Mouse (Mus musculus): ENCODE measurements around the gene Ttc39b. TPM values are rescaled to one million over a fixed set of nuclear protein-coding genes. Genes with fewer than 3 reads are reported as not detected.
A peak's percentile ranks its signal among the peaks of the same experiment; 100 is the strongest.

Gene Ttc39b
- total and polyA plus RNA-seq, 3 experiments, result 11.3 to 109 (median 21.1) TPM

- Histone ChIP-seq H3K9me3 (replicated peaks; ENCODE audit: insufficient read depth, low read length) (no peaks in the 10 kb centered on the region), H3K27ac (ENCODE audit: control insufficient read depth, low read depth, low read length) (no peak overlapping the region), H3K27me3 (ENCODE audit: control insufficient read depth in 1 of 2, insufficient read depth in 2 of 2, low read length in 2 of 2) (no peaks in the 10 kb centered on the region), H3K79me2 (ENCODE audit: control insufficient read depth, insufficient read depth, low read length, poor library complexity) (no peaks in the 10 kb centered on the region; the same call in 1 of the 2 replicates), H3K36me3 (ENCODE audit: control insufficient read depth in 1 of 2, insufficient read depth in 2 of 2, low read length in 2 of 2) (peaks cover 0 to 5% of the 10 kb centered on the region in 2 experiments; a peak in 2 of 4 replicates), H3K9ac (ENCODE audit: control insufficient read depth, low read depth, low read length, poor library complexity, severe bottlenecking) (no peak overlapping the region), H3K4me1 (ENCODE audit: control insufficient read depth in 1 of 2, insufficient read depth in 2 of 2, low read length in 2 of 2) (peaks cover 0 to 4% of the 10 kb centered on the region in 2 experiments; a peak in 2 of 4 replicates), H3K4me3 (ENCODE audit: control insufficient read depth in 1 of 2, insufficient read depth in 1 of 2, low read depth in 2 of 2, low read length in 2 of 2) (no peak overlapping the region)
- TF ChIP-seq ZC3H11A (IDR thresholded peaks at IDR 0.05; ENCODE audit: low read depth, low read length) (no peak), POLR2AphosphoS5 (IDR thresholded peaks at IDR 0.05; ENCODE audit: borderline replicate concordance, low read depth, low read length) (no peak), RAD21 (IDR thresholded peaks at IDR 0.05; ENCODE audit: low read depth, low read length) (no peak), KAT2A (conservative IDR thresholded peaks at IDR 0.05; ENCODE audit: low read depth, low read length) (no peak), BHLHE40 (IDR thresholded peaks at IDR 0.05; ENCODE audit: borderline replicate concordance, low read depth, low read length) (no peak), CHD2 (IDR thresholded peaks at IDR 0.05; ENCODE audit: low read length) (no peak), CTCF (IDR thresholded peaks at IDR 0.05 in 2 of 3, conservative IDR thresholded peaks at IDR 0.05 in 1 of 3; ENCODE audit: control insufficient read depth in 1 of 3, insufficient read depth in 1 of 3, low read depth in 2 of 3, low read length in 3 of 3, poor library complexity in 1 of 3, severe bottlenecking in 1 of 3) (no peak), SIN3A (IDR thresholded peaks at IDR 0.05; ENCODE audit: low read length) (no peak), HCFC1 (IDR thresholded peaks at IDR 0.05; ENCODE audit: low read depth, low read length) (no peak), ELF1 (IDR thresholded peaks at IDR 0.05; ENCODE audit: low read depth, low read length) (no peak), ZKSCAN1 (IDR thresholded peaks at IDR 0.05; ENCODE audit: low read depth, low read length) (no peak), ZMIZ1 (IDR thresholded peaks at IDR 0.05; ENCODE audit: low read depth, low read length) (no peak), RCOR1 (IDR thresholded peaks at IDR 0.05; ENCODE audit: low read depth, low read length) (no peak), MAX (IDR thresholded peaks at IDR 0.05; ENCODE audit: low read length) (no peak), USF1 (IDR thresholded peaks at IDR 0.05; ENCODE audit: low read depth, low read length) (no peak), MYB (IDR thresholded peaks at IDR 0.05; ENCODE audit: low read depth, low read length) (no peak), UBTF (IDR thresholded peaks at IDR 0.05; ENCODE audit: borderline replicate concordance, insufficient read depth, low read depth, low read length) (no peak), NELFE (IDR thresholded peaks at IDR 0.05; ENCODE audit: low read depth, low read length) (no peak)
- no peak for DNase-seq (ENCODE audit: low read depth, low spot score)
Observed at GRCm38 (mm10) chr4:83305099-83305498, 19.0 kb downstream of the Ttc39b start.

- Histone ChIP-seq H3K4me3 (ENCODE audit: control insufficient read depth in 1 of 2, insufficient read depth in 1 of 2, low read depth in 2 of 2, low read length in 2 of 2) (peak overlapping the region; percentile 46 to 62), H3K79me2 (ENCODE audit: control insufficient read depth, insufficient read depth, low read length, poor library complexity) (no peaks in the 10 kb centered on the region; the same call in 1 of the 2 replicates), H3K27ac (ENCODE audit: control insufficient read depth, low read depth, low read length) (peak overlapping the region; percentile 57), H3K9me3 (replicated peaks; ENCODE audit: insufficient read depth, low read length) (no peaks in the 10 kb centered on the region), H3K4me1 (ENCODE audit: control insufficient read depth in 1 of 2, insufficient read depth in 2 of 2, low read length in 2 of 2) (peaks cover 0 to 4% of the 10 kb centered on the region in 2 experiments; a peak in 2 of 4 replicates), H3K36me3 (ENCODE audit: control insufficient read depth in 1 of 2, insufficient read depth in 2 of 2, low read length in 2 of 2) (peaks cover 0 to 5% of the 10 kb centered on the region in 2 experiments; a peak in 2 of 4 replicates), H3K9ac (ENCODE audit: control insufficient read depth, low read depth, low read length, poor library complexity, severe bottlenecking) (peak overlapping the region; percentile 63), H3K27me3 (ENCODE audit: control insufficient read depth in 1 of 2, insufficient read depth in 2 of 2, low read length in 2 of 2) (no peaks in the 10 kb centered on the region)
- TF ChIP-seq ELF1 (IDR thresholded peaks at IDR 0.05; ENCODE audit: low read depth, low read length) (no peak), RAD21 (IDR thresholded peaks at IDR 0.05; ENCODE audit: low read depth, low read length) (peak; percentile 54), TBP (IDR thresholded peaks at IDR 0.05; ENCODE audit: low read depth, low read length) (peak; percentile 51; the same call in 1 of the 2 replicates), MEF2A (IDR thresholded peaks at IDR 0.05; ENCODE audit: extremely low read depth, insufficient replicate concordance, low read depth, low read length, poor library complexity, severe bottlenecking) (no peak), CTCF (IDR thresholded peaks at IDR 0.05 in 2 of 3, conservative IDR thresholded peaks at IDR 0.05 in 1 of 3; ENCODE audit: control insufficient read depth in 1 of 3, insufficient read depth in 1 of 3, low read depth in 2 of 3, low read length in 3 of 3, poor library complexity in 1 of 3, severe bottlenecking in 1 of 3) (peak; percentile 47 to 82 (median 55)), SMC3 (IDR thresholded peaks at IDR 0.05; ENCODE audit: low read depth, low read length) (peak; percentile 83), GATA1 (IDR thresholded peaks at IDR 0.05; ENCODE audit: low read depth, low read length) (no peak), CHD2 (IDR thresholded peaks at IDR 0.05; ENCODE audit: low read length) (no peak), ZC3H11A (IDR thresholded peaks at IDR 0.05; ENCODE audit: low read depth, low read length) (peak; percentile 33), MYC (IDR thresholded peaks at IDR 0.05; ENCODE audit: low read depth, low read length) (peak; percentile 57; the same call in 1 of the 2 replicates), SIN3A (IDR thresholded peaks at IDR 0.05; ENCODE audit: low read length) (0 out of 2 replicates have a peak, but pooled peaks have one; percentile 43)
- DNase-seq (ENCODE audit: low read depth, low spot score), result peak; percentile 91
Observed at GRCm38 (mm10) chr4:83302887-83303827, 20.9 kb downstream of the Ttc39b start.
